Mouse (Mus musculus): ENCODE measurements around the gene Polr3gl. TPM values are rescaled to one million over a fixed set of nuclear protein-coding genes. Genes with fewer than 3 reads are reported as not detected.

Polr3gl gene
- total RNA-seq, 2 experiments from 2014 or later, result 24.0 to 24.8 TPM

GRCm38 (mm10) chr3:96573611-96574511, 20.1 kb downstream of the Polr3gl start:
- no peak for DNase-seq (ENCODE audit: low spot score in 2 of 2)

GRCm38 (mm10) chr3:96571896-96572698, 21.9 kb downstream of the Polr3gl start:
- DNase-seq (ENCODE audit: low spot score in 2 of 2), result no peak

GRCm38 (mm10) chr3:96571336-96571735, 22.6 kb downstream of the Polr3gl start:
- DNase-seq (ENCODE audit: low spot score in 2 of 2), result no peak

GRCm38 (mm10) chr3:96570643-96571042, 23.3 kb downstream of the Polr3gl start:
- DNase-seq (ENCODE audit: low spot score in 2 of 2), result no peak

GRCm38 (mm10) chr3:96569966-96570605, 23.9 kb downstream of the Polr3gl start:
- no peak for DNase-seq (ENCODE audit: low spot score in 2 of 2)

GRCm38 (mm10) chr3:96569506-96569905, 24.5 kb downstream of the Polr3gl start:
- no peak for DNase-seq (ENCODE audit: low spot score in 2 of 2)

GRCm38 (mm10) chr3:96568605-96569004, 25.4 kb downstream of the Polr3gl start:
- DNase-seq (ENCODE audit: low spot score in 2 of 2), result no peak

- DNase-seq (ENCODE audit: low spot score in 2 of 2), result no peak
These were observed 27.1 kb downstream of the Polr3gl start for GRCm38 (mm10) chr3:96566661-96567450.

GRCm38 (mm10) chr3:96565105-96565504, 28.9 kb downstream of the Polr3gl start:
- no peak for DNase-seq (ENCODE audit: low spot score in 2 of 2)

- DNase-seq (ENCODE audit: low spot score in 2 of 2), result no peak
These were observed 29.3 kb downstream of the Polr3gl start for GRCm38 (mm10) chr3:96564633-96565032.

GRCm38 (mm10) chr3:96563911-96564632, 29.9 kb downstream of the Polr3gl start:
- DNase-seq (ENCODE audit: low spot score in 2 of 2), result no peak

- no peak for DNase-seq (ENCODE audit: low spot score in 2 of 2)
These were observed 30.7 kb downstream of the Polr3gl start for GRCm38 (mm10) chr3:96563267-96563666.

GRCm38 (mm10) chr3:96561946-96562681, 31.9 kb downstream of the Polr3gl start:
- no peak for DNase-seq (ENCODE audit: low spot score in 2 of 2)

- DNase-seq (ENCODE audit: low spot score in 2 of 2), result no peak
These were observed 32.9 kb downstream of the Polr3gl start for GRCm38 (mm10) chr3:96560881-96561668.

- DNase-seq (ENCODE audit: low spot score in 2 of 2), result no peak
These were observed 33.8 kb downstream of the Polr3gl start for GRCm38 (mm10) chr3:96559911-96560850.

- no peak for DNase-seq (ENCODE audit: low spot score in 2 of 2)
These were observed 34.5 kb downstream of the Polr3gl start for GRCm38 (mm10) chr3:96559398-96559910.

- no peak for DNase-seq (ENCODE audit: low spot score in 2 of 2)
These were observed 35.2 kb downstream of the Polr3gl start for GRCm38 (mm10) chr3:96558668-96559196.
